Mouse (Mus musculus) ES-E14 (cell line): ENCODE results near the gene Gen1.

Experiments used
- CHD2 ChIP-seq: IDR thresholded peaks from 2 replicates; pipeline ENCODE4 v1.6.1; 2014; ENCODE audit warnings: mild to moderate bottlenecking, low read depth, low read length, inconsistent platforms
- ZNF384 ChIP-seq: IDR thresholded peaks from 2 replicates; pipeline ENCODE4 v1.6.1; 2012; ENCODE audit warnings: low read depth, low read length, inconsistent platforms

DNA sequence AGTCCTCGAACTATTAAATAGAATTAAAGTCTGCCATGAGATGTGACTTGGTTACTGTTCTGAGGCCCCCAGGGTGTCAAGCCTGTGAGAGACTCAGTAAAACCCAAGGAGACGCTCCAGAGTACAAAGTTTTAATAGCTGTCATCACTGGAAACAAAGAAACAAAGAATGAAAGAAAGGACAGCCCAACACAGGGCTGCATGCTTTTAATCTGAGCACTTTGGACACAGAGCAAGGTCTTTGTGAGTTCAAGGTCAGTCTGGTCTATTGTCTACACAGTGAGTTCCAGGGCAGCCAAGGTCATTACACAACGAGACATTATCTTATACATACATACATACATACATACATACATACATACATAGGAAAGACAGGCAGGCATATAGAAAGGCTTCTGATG, 49.1 kb downstream of the Gen1 start:
- TF ChIP-seq CHD2 (peak; percentile 59; the same call in 1 of the 2 replicates), ZNF384 (no peak)
